8 mouse cellular contexts compared by ENCODE assay signal in genomic region chr19:45749243-45750043, GRCm38 (mm10). TPM values are rescaled to one million over a fixed set of nuclear protein-coding genes. Genes with fewer than 3 reads are reported as not detected.
DNase-seq lines count a peak whose midpoint lies in the region; ATAC-seq and TF ChIP-seq lines count a peak whose summit lies in the region.

Gene Npm3 (minus strand): TSS chr19:45749591.

- H3K4me3 ChIP-seq in hindbrain, embryonic 13.5 days = peak within 1 kb of the TSS; percentile 87

- in situ Hi-C loops in Patski (cut with MboI; ENCODE audit: low pct_unique_long_range_greater_than_20kb) = loop anchor here (5.0 to 10.0 kb wide), 2 partner anchors 177 to 525 kb away; no protein-coding TSS in a partner anchor

- peaks cover 30% of the 10 kb centered on the region for H3K4me1 ChIP-seq in hindbrain, embryonic 13.5 days (replicated peaks)

- POLR2A ChIA-PET in Patski (lab: Charles Lee) = interaction anchor here (0.8 kb wide), 1 partner anchor 176 kb away, joined by 3 read pairs; no protein-coding TSS in a partner anchor

- H3K4me2 ChIP-seq in hindbrain, embryonic 13.5 days = peak within 1 kb of the TSS; percentile 96

- no peak for TF ChIP-seq CTCF in Patski (IDR thresholded peaks at IDR 0.05)

- no peaks in the 10 kb centered on the region for H3K27me3 ChIP-seq in Patski
- H3K27me3 ChIP-seq in hindbrain, embryonic 13.5 days = peaks cover 35% of the 10 kb centered on the region

- under 1% methylated on average over 58 of the region's 60 CpGs for WGBS in hindbrain, embryonic 13.5 days

- CTCF ChIA-PET in Patski (lab: Charles Lee) = interaction anchor here (1.3 to 1.6 kb wide), 2 partner anchors 176 kb away, joined by 3 to 6 read pairs; no protein-coding TSS in a partner anchor

- H3K27ac ChIP-seq in hindbrain, embryonic 13.5 days = 0 out of 2 replicates have a peak within 1 kb of the TSS, but pooled peaks have one; percentile 44

- H3K36me3 ChIP-seq in hindbrain, embryonic 13.5 days = peaks cover 26% of the 10 kb centered on the region

- DNase-seq in Patski (ENCODE audit: low read depth, low spot score) = no peak
- peak; percentile 94 for DNase-seq in cerebellum, postnatal 10 days
- peak; percentile 60 to 77 for DNase-seq in frontal cortex, postnatal 14 days (ENCODE audit: low spot score in 2 of 2)
- peak; percentile 76 for DNase-seq in layer of hippocampus, postnatal 25 days (ENCODE audit: extremely low spot score in 1 of 2, low spot score in 1 of 2)
- DNase-seq in lung, postnatal 36 days = peak; percentile 91
- peak; percentile 90 for DNase-seq in retina, postnatal 1 day
- peak; percentile 67 for DNase-seq in urinary bladder, adult 2 months (ENCODE audit: low spot score)

- H3K9ac ChIP-seq in hindbrain, embryonic 13.5 days = peak within 1 kb of the TSS; percentile 87

- ATAC-seq in Patski = peak; percentile 59
- peak; percentile 77 for ATAC-seq in hindbrain, embryonic 13.5 days (ENCODE audit: low FRiP score)

- H3K9me3 ChIP-seq in hindbrain, embryonic 13.5 days = no peaks in the 10 kb centered on the region

RNA-seq across cellular contexts. Expression of gene Npm3, which starts in this region (rescaled TPM):
- polyA plus RNA-seq in Patski (2021) = 71.3 TPM
- polyA plus RNA-seq in hindbrain, embryonic 13.5 days (2015; fragmentation: Nextera tagmentation; extraction: Ambion mirVana) = 5.3 and 6.5 TPM in 2 replicates
- 10 to 100 TPM; 10.4 to 10.9 TPM for total RNA-seq in layer of hippocampus, postnatal 25 days (2021)
- polyA plus RNA-seq in urinary bladder, adult 2 months (2012; rRNA removed) = 65.7 and 70.7 TPM in 2 replicates
